Mouse (Mus musculus) MEL (cell line): ENCODE results near the gene Ubap2l. TPM values are rescaled to one million over a fixed set of nuclear protein-coding genes. Genes with fewer than 3 reads are reported as not detected.

Source experiments
- DNase-seq: peaks from one replicate; pipeline ENCODE4 v3.0.0; 2011; ENCODE audit warnings: low read depth, low spot score
- H3K27ac ChIP-seq: 2 replicates; pipeline ENCODE4 v1.5.1; 2012; ENCODE audit warnings: low read depth, mild to moderate bottlenecking, control low read depth, low read length, moderate library complexity; ENCODE audit not compliant: control insufficient read depth
- H3K27me3 ChIP-seq, 2 experiments: fragments of 150-350 bp in 1 of 2; sonication (generic) in 1 of 2; 2 replicates each; pipeline ENCODE4 v1.6.1; 2012; ENCODE audit warnings: low read length in 2 of 2, mild to moderate bottlenecking in 2 of 2, improper control_type of control experiment in 1 of 2, moderate library complexity in 1 of 2; ENCODE audit not compliant: insufficient read depth in 2 of 2, control insufficient read depth in 1 of 2
- H3K36me3 ChIP-seq, 2 experiments: 2 replicates each; pipeline ENCODE4 v1.6.1; 2012 to 2014; ENCODE audit warnings: low read length in 2 of 2, improper control_type of control experiment in 1 of 2, inconsistent platforms in 1 of 2, mild to moderate bottlenecking in 1 of 2; ENCODE audit not compliant: insufficient read depth in 2 of 2, control insufficient read depth in 1 of 2
- H3K4me1 ChIP-seq, 2 experiments: fragments of 150-350 bp in 1 of 2; sonication (generic) in 1 of 2; 2 replicates each; pipeline ENCODE4 v1.6.1; 2012; ENCODE audit warnings: low read length in 2 of 2, improper control_type of control experiment in 1 of 2, mild to moderate bottlenecking in 1 of 2; ENCODE audit not compliant: insufficient read depth in 2 of 2, control insufficient read depth in 1 of 2
- H3K4me3 ChIP-seq, 2 experiments: fragments of 150-350 bp in 1 of 2; sonication (generic) in 1 of 2; 2 replicates each; pipeline ENCODE4 v1.5.1; 2012; ENCODE audit warnings: low read depth in 2 of 2, low read length in 2 of 2, mild to moderate bottlenecking in 2 of 2, moderate library complexity in 2 of 2, control low read depth in 1 of 2, improper control_type of control experiment in 1 of 2; ENCODE audit not compliant: control insufficient read depth in 1 of 2, insufficient read depth in 1 of 2
- H3K79me2 ChIP-seq: 2 replicates; pipeline ENCODE4 v1.6.1; 2012; ENCODE audit warnings: mild to moderate bottlenecking, low read length, moderate library complexity; ENCODE audit not compliant: control insufficient read depth, poor library complexity, insufficient read depth
- H3K9ac ChIP-seq: 2 replicates; pipeline ENCODE4 v1.6.1; 2012; ENCODE audit warnings: low read depth, mild to moderate bottlenecking, control low read depth, low read length, moderate library complexity; ENCODE audit not compliant: control insufficient read depth, poor library complexity, severe bottlenecking
- H3K9me3 ChIP-seq: fragments of 150-350 bp; sonication (generic); replicated peaks from 2 replicates; pipeline ENCODE4 v1.6.1; 2012; ENCODE audit warnings: mild to moderate bottlenecking, low read length, improper control_type of control experiment, moderate library complexity; ENCODE audit not compliant: insufficient read depth
- CHD2 ChIP-seq: IDR thresholded peaks from 2 replicates; pipeline ENCODE4 v1.6.1; 2011; ENCODE audit warnings: low read length, improper control_type of control experiment
- CTCF ChIP-seq, 3 experiments: IDR thresholded peaks in 2 of 3; conservative IDR thresholded peaks in 1 of 3; 2 replicates each; pipeline ENCODE4 v1.5.1; 2011 to 2012; ENCODE audit warnings: low read length in 3 of 3, low read depth in 2 of 3, mild to moderate bottlenecking in 2 of 3, improper control_type of control experiment in 1 of 3, inconsistent platforms in 1 of 3, mixed read lengths in 1 of 3, moderate library complexity in 1 of 3; ENCODE audit not compliant: control insufficient read depth in 1 of 3, insufficient read depth in 1 of 3, poor library complexity in 1 of 3, severe bottlenecking in 1 of 3
- EP300 ChIP-seq, 2 experiments: IDR thresholded peaks; 2 replicates each; pipeline ENCODE4 v1.6.1; 2011; ENCODE audit warnings: improper control_type of control experiment in 2 of 2, low read length in 2 of 2, low read depth in 1 of 2, mild to moderate bottlenecking in 1 of 2
- HCFC1 ChIP-seq: IDR thresholded peaks from 2 replicates; pipeline ENCODE4 v1.6.1; 2012; ENCODE audit warnings: low read depth, mild to moderate bottlenecking, inconsistent platforms, low read length, improper control_type of control experiment, moderate library complexity
- MAFK ChIP-seq: IDR thresholded peaks from 2 replicates; pipeline ENCODE4 v1.6.1; 2011; ENCODE audit warnings: low read depth, mild to moderate bottlenecking, low read length, improper control_type of control experiment, borderline replicate concordance
- MXI1 ChIP-seq: IDR thresholded peaks from 2 replicates; pipeline ENCODE4 v1.6.1; 2011; ENCODE audit warnings: mild to moderate bottlenecking, low read depth, low read length, improper control_type of control experiment
- MYC ChIP-seq: IDR thresholded peaks from 2 replicates; pipeline ENCODE4 v1.6.1; 2011; ENCODE audit warnings: low read depth, mild to moderate bottlenecking, low read length, improper control_type of control experiment, moderate library complexity
- NELFE ChIP-seq: IDR thresholded peaks from 2 replicates; pipeline ENCODE4 v1.6.1; 2011; ENCODE audit warnings: low read depth, low read length, improper control_type of control experiment
- POLR2A ChIP-seq, 2 experiments: IDR thresholded peaks; 2 replicates each; pipeline ENCODE4 v1.6.1; 2011 to 2012; ENCODE audit warnings: low read length in 2 of 2, mild to moderate bottlenecking in 2 of 2, control low read depth in 1 of 2, improper control_type of control experiment in 1 of 2, low read depth in 1 of 2, moderate library complexity in 1 of 2; ENCODE audit not compliant: control insufficient read depth in 1 of 2, insufficient read depth in 1 of 2, poor library complexity in 1 of 2
- SIN3A ChIP-seq: IDR thresholded peaks from 2 replicates; pipeline ENCODE4 v1.6.1; 2012; ENCODE audit warnings: low read length, improper control_type of control experiment, inconsistent platforms
- TAL1 ChIP-seq: IDR thresholded peaks from 2 replicates; pipeline ENCODE4 v1.6.1; 2012; ENCODE audit warnings: mild to moderate bottlenecking, inconsistent platforms, low read length, moderate library complexity, mixed read lengths
- TBP ChIP-seq: IDR thresholded peaks from 2 replicates; pipeline ENCODE4 v1.8.0; 2011; ENCODE audit warnings: low read depth, low read length, improper control_type of control experiment
- UBTF ChIP-seq: IDR thresholded peaks from 2 replicates; pipeline ENCODE4 v1.6.1; 2012; ENCODE audit warnings: low read depth, mild to moderate bottlenecking, inconsistent platforms, low read length, improper control_type of control experiment, moderate library complexity, borderline replicate concordance; ENCODE audit not compliant: insufficient read depth
- USF1 ChIP-seq: IDR thresholded peaks from 2 replicates; pipeline ENCODE4 v1.6.1; 2014; ENCODE audit warnings: low read depth, mild to moderate bottlenecking, inconsistent platforms, low read length, improper control_type of control experiment, moderate library complexity
- polyA plus RNA-seq, 2 experiments: library from polyadenylated mRNA; stranded (reverse) in 1 of 2; unstranded in 1 of 2; fragments of >175 nt in 1 of 2; fragments of >200 nt in 1 of 2; gene quantifications; 2 replicates each; pipeline versions ENCODE4 v1.2.1 to v1.2.4; 2012; ENCODE audit warnings: low replicate concordance in 2 of 2, low read depth in 1 of 2; ENCODE audit not compliant: insufficient read length in 2 of 2, insufficient read depth in 1 of 2, missing spikeins in 1 of 2
- total RNA-seq: library from RNA; depleted of rRNA; stranded (reverse); fragments of 300-350 nt; gene quantifications from 2 replicates; pipeline ENCODE4 v1.2.3, GENCODE M21; 2012

The Ubap2l gene
- total and polyA plus RNA-seq, 3 experiments: 107 to 442 (median 247) TPM

- DNase-seq: peak; percentile 65
- Histone ChIP-seq H3K9ac (peak overlapping the region; percentile 83), H3K27me3 (no peaks in the 10 kb centered on the region), H3K9me3 (no peaks in the 10 kb centered on the region), H3K4me3 (peak overlapping the region; percentile 73 to 80), H3K79me2 (peaks cover 14% of the 10 kb centered on the region), H3K36me3 (peaks cover 0 to 4% of the 10 kb centered on the region in 2 experiments; a peak in 3 of 4 replicates), H3K4me1 (peaks cover 0 to 18% of the 10 kb centered on the region in 2 experiments; a peak in 3 of 4 replicates), H3K27ac (peak overlapping the region; percentile 45)
- TF ChIP-seq SIN3A (peak; percentile 20), CTCF (IDR thresholded peaks at IDR 0.05 in 2 of 3, conservative IDR thresholded peaks at IDR 0.05 in 1 of 3; ENCODE audit: control insufficient read depth in 1 of 3, insufficient read depth in 1 of 3, low read depth in 2 of 3, low read length in 3 of 3, poor library complexity in 1 of 3, severe bottlenecking in 1 of 3) (no peak)
These were observed 89.6 kb downstream of the Ubap2l start for GRCm38 (mm10) chr3:89962751-89963220.

- peaks cover 14% of the 10 kb centered on the region for H3K79me2 ChIP-seq
- H3K4me1 ChIP-seq: peaks cover 0 to 17% of the 10 kb centered on the region in 2 experiments; a peak in 3 of 4 replicates
- H3K27me3 ChIP-seq: no peaks in the 10 kb centered on the region
- peaks cover 0 to 4% of the 10 kb centered on the region in 2 experiments; a peak in 3 of 4 replicates for H3K36me3 ChIP-seq
- H3K9ac ChIP-seq: peak overlapping the region; percentile 83
- DNase-seq: peak; percentile 63
- TF ChIP-seq MXI1 (no peak; the same call in 1 of the 2 replicates), TBP (0 out of 2 replicates have a peak, but pooled peaks have one; percentile 11), USF1 (no peak), CHD2 (no peak), SIN3A (peak; percentile 48; the same call in 1 of the 2 replicates), MAFK (no peak), POLR2A (IDR thresholded peaks at IDR 0.05; ENCODE audit: control insufficient read depth in 1 of 2, insufficient read depth in 1 of 2, low read depth in 1 of 2, low read length in 2 of 2, poor library complexity in 1 of 2) (no peak), HCFC1 (no peak), UBTF (0 out of 2 replicates have a peak, but pooled peaks have one; percentile 38)
- H3K9me3 ChIP-seq: no peaks in the 10 kb centered on the region
- peak overlapping the region; percentile 73 to 80 for H3K4me3 ChIP-seq
- H3K27ac ChIP-seq: peak overlapping the region; percentile 45
These were observed 90.2 kb downstream of the Ubap2l start for GRCm38 (mm10) chr3:89962059-89962750.

GRCm38 (mm10) chr3:89961436-89961835 lies 91.0 kb downstream of the Ubap2l start:
- Histone ChIP-seq H3K4me3 (peak overlapping the region in 1 of 2 experiments; percentile 1; a peak in 2 of 4 replicates), H3K9me3 (no peaks in the 10 kb centered on the region)

More at GRCm38 (mm10) chr3:89961436-89961835, 91.0 kb downstream of the Ubap2l start:
- DNase-seq: peak; percentile 39
- TF ChIP-seq MYC (0 out of 2 replicates have a peak, but pooled peaks have one; percentile 30), TAL1 (peak; percentile 58), EP300 (IDR thresholded peaks at IDR 0.05; ENCODE audit: low read depth in 1 of 2, low read length in 2 of 2) (peak in 1 of 2 experiments; percentile 21; a peak in 1 of 4 replicates), NELFE (no peak)
- TF ChIP-seq, all 39 proteins: peak for 3
- H3K36me3 ChIP-seq: peaks cover 0 to 9% of the 10 kb centered on the region in 2 experiments; a peak in 3 of 4 replicates
- no peaks in the 10 kb centered on the region for H3K27me3 ChIP-seq
- peaks cover 5 to 23% of the 10 kb centered on the region in 2 experiments for H3K4me1 ChIP-seq
- no peak overlapping the region for H3K9ac ChIP-seq
- peaks cover 14% of the 10 kb centered on the region for H3K79me2 ChIP-seq
- no peak overlapping the region; the same call in 1 of the 2 replicates for H3K27ac ChIP-seq
